Mouse (Mus musculus) lung, postnatal 0 days (tissue): ENCODE measurements around the gene Slc1a5.

Experiments
- CTCF ChIP-seq: IDR thresholded peaks from 2 replicates; pipeline ENCODE4 v1.5.1; 2016; ENCODE audit warnings: antibody characterized with exemption, mild to moderate bottlenecking
- EP300 ChIP-seq: IDR thresholded peaks from 2 replicates; pipeline ENCODE4 v1.6.1; 2016; ENCODE audit warnings: antibody characterized with exemption, mild to moderate bottlenecking, control low read depth

DNA sequence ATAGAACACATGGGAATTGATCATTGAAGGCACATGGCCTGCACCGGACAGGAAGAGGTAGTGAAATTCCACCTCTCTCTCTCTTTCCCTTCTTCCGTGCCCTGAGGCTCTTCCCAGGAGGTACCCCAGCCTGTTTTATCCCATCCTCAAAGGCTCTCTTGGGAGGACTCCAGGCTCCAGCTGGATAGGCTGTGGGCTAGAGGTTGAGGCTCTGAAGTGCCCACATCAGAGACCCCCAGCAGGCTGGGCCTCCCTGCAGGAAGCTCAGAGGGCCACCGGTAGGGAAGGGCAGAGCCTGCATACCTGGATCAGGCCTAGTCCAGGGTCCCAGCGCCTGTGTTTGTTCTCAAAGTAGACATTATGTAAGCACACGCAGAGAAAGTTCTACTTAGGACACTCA lies 19.5 kb upstream of the Slc1a5 start:
- TF ChIP-seq CTCF (no peak), EP300 (no peak)
